Mouse (Mus musculus): ENCODE measurements around the gene Myrf.
"Not testable (repeated sequence)": the region's sequence is repeated elsewhere in the genome, so short reads cannot be mapped to it uniquely, and the experiment has no call there.

Gene Myrf

DNA sequence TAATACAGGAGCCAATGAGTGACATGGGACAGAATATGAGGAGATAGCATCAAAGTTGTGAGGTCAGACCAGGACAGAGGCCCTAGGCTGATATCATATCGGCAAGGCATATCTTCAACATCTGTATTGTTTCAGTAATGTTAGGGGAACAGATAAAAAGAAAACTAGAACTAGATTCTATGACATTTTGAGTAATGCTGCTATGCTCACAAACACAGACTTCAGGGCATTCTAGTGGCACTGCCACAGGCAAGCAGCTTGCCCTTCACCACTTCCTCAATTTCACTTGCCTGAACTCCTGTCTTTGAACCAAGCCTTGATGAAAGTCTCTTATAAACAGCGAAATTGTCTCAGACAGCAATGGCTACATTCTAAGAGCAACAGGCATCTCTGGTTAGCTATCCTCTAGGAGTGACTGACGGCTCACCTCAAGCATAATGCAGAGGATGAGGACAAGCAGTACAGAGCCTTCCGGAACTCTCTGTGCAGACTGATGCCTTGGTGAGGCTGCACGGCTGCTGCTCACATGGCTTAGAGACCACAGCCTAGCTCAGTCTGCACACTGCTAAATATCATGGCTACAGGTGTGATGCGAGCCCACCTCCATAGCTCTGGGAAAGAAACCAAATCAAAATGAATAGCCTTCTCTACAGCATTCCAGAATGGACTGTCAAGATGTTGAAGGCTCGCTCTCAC lies 66.6 kb downstream of the Myrf start:
- DNase-seq, result no peak

DNA sequence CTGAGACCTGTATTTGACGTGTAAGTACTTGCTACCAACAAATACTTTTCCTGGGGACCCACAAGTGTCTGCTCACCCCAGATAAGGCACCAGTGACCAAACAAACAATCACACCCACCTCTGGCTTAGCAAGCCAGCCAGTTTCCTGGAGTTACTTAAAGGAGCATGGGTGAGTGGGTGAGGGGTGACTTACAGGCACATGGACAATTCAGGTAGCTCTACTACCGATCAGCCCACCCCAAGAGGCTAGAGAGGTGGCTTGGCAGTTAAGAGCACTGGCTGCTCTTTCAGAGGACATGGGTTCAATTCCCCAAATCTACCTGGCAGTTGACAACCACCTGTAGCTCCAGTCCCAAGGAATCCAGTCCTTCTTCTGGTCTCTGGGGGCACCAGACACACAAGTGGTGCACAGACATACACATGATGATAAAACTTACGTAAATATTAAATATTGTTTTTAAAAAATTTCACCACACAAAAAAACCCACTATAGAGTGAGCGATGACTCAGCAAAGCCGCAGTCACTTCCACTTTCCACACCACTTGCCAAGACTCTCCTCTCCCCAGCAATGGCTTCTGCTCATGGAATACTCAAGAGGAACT lies 67.3 kb downstream of the Myrf start:
- DNase-seq, result no peak

DNA sequence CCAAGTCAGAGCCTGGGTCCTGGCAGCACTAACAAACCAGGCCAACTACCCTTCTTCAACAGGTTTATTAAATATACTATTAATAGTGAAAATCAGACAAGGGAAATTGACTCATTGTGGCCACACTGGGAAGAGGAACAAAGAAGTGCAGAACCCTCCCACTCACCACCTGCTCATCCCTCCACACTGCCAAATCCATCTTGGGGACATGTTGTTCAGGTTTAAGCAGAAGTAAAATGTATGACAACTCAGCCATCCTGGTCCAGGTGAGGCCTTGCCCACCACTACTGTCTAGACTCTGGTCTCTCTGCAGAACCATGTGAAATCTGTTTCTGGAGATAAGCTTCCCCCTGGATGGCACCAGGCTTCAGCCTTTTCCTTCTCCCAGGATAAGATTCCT lies 68.7 kb downstream of the Myrf start:
- DNase-seq, result no peak

DNA sequence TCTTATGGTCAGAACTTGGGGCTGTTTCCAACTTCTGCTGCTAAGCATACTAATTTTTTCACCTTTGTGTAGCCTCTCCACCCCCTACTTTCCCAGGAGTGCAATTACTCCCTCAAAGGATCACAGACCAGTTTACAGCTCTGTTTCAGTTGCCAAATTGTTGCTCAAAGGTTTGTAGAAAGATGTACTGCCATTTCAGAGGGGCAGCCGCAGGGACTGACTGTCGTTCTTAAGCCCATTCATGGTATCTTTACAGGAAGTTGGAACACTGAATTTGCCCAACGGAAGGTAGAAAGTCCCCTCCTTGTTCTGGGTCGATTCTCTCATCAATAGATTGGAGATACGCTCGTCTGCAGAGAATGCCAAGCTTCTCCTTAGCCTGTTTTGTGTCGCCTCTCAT lies 69.2 kb downstream of the Myrf start:
- DNase-seq, result no peak

DNA sequence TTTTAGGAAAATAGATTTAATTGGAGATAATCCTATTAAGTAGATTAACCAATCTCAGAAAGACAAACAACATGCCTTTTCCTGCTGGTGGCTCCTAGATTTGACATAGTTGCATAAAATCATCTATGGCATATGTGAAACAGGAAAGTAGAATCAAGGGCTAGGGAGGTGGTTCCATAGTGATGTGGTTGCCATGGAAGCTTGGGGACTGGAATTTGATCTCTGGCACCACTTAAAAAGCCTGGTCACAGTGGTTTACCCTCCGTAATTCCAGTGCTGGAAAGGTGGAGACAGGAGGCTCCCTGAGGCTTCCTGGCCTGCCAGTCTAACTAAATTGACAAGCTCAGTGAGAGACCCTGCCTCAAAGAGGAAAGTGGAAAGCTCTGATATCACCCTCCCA lies 70.1 kb downstream of the Myrf start:
- DNase-seq, result no peak

DNA sequence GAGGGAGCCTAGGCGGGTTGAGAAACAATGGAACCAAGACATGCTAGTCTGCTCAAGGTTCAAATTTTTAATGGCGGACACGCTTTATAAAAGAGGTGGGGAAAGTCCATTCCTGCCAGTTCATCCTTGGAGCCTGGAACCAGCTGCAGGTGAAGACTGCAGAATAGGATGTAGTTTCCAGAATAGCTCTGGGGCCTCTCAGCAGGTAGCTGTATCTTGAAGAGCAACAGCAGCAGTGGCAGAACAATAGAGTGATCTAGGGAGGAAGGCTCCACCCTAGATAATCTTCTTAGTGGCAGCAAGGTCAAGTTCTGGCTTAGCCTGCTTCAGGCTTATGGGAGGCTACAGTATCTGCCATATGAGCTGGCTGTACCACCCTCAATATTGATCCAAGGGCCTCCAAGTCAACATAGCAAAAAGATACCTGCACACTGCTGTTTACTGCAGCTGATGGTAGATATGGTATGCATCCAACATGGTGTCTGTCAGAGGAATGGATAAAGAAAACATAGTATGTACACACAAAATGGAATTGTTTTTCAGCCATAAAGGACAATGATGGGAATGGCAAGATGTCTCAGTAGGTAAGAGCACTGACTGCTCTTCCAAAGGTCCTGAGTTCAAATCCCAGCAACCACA lies 70.7 kb downstream of the Myrf start:
- not testable (repeated sequence) for DNase-seq

DNA sequence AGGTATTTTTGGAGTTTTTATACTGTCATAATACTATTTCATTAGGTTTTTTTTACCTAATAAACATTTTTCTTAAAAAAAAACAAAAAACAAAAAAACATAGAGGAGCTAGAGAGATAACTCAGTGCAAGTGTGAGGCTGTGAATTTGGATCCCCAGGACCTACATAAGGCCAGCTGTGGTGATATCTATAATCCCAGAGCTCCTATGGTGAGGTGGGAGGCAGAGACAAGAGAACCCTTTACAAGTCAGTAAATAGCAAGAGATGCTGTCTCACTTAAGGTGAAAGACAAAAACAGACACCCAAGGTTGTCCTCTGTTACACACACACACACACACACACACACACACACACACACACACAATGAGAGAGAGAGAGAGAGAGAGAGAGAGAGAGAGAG lies 71.4 kb downstream of the Myrf start:
- no peak for DNase-seq

DNA sequence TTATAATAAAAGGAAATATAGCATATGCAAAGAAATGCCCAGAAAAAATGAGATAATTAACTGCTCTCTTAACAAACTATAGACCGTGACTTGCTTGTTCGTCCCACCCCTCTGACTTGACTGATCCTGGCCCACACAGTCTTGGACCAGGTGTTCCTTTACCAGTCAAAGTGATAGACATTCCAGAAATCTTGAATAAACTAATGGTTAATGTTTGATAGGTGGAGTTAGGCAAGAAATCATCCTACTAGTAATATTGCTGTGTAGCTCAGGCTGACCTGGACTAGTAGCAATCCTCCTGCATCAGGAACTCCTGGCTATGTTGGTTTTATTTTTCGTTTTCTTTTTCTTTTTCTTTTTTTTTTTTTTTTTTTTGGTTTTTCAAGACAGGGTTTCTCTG lies 72.1 kb downstream of the Myrf start:
- DNase-seq, result no peak

DNA sequence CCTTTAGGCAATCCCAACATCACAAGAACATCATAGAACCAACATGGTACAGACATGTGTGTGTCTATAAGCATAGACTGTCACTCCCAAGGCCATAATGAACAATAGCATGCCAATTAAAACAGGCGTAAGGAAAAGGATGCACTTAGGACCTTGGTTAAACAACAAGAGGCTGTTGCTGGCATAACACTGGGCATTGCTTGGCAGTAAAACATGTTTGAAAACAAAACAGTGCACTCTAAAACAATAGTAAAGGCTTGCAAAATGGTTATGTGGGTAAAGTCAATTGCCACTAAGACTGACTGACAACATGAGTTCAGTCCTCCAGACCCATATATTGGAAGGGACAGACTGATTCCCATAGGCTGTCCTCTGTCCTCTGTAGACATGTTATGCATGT lies 72.6 kb downstream of the Myrf start:
- no peak for DNase-seq

DNA sequence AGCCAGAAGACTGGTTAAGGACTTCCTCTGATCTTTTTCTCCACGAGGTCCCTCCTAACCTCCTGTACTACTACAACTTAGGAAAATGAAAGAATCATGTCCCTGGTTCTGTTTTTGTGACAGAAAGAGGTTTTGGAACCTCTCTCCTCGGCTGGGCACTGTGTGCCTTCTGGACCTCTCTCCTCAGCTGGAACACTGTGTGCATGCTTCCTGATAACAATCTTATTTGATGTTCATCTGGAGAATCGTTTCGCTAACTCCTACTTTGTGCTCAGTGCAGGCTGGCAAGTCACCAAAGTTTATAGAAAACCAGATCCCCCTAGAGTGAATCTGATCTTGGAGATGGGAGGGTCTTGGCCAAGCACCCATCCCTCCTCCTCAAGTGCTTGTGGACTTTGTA lies 73.4 kb downstream of the Myrf start:
- no peak for DNase-seq

DNA sequence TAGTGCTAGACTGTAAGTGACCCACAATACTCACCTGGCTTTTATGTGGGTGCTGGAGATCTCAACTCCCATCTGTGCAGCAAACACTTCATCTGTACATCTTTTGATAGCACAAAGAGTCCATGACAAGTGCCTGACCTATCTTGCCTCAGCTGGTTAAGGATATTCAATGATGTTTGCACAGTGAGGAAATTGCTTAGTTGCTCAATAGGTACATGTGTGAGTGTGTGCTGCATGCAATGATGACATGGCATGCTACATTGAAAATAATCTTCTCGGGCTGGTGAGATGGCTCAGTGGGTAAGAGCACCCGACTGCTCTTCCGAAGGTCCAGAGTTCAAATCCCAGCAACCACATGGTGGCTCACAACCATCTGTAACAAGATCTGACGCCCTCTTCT lies 74.6 kb downstream of the Myrf start:
- not testable (repeated sequence) for DNase-seq

DNA sequence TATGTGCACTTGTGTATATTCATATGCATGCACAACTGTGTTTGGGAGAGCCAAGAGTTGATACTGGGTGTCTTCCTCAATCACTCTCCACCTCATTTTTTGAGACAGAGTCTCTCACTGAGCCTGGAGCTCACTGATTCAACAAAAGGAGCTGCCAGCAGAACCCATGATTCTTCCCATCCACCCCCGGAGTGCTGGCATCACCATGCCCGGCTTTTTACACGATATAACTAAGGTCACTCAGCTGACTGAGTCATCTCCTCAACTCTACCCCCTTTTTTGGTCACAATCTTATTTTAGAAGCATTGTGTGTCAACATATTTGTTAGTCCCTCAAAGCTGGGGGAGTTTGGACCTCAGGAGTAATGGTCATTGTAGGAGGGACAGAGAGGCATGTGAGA lies 76.7 kb downstream of the Myrf start:
- DNase-seq, result no peak
